Mouse (Mus musculus): Measurements from ENCODE around the gene Zfp804b.

DNA sequence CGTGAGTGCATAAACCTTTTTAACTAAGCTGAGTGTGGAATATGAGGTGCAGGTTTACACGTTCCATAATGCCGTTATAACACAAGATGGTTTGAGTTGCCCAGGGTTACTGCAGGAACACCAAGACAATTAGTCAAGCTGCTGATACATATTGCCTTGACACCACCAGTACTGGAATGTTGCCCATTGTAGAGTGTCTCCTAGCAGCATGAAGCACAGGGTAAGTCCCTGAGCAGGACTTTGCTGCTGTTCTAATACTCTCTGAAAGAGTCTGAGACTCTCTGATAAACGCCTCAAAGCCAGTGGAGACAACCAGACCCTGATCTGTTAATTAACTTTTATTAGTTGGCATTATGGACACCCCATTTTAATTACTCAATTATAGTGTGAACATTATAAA is 19.0 kb downstream of the Zfp804b start:
- no peak for TF ChIP-seq TCF12 (IDR thresholded peaks at IDR 0.05; ENCODE audit: low read depth, low read length)
- TF ChIP-seq POLR2A (IDR thresholded peaks at IDR 0.05; ENCODE audit: low read depth, low read length) = no peak
- TF ChIP-seq CTCF (conservative IDR thresholded peaks at IDR 0.05 in 1 of 2, IDR thresholded peaks at IDR 0.05 in 1 of 2; ENCODE audit: low read depth in 2 of 2, low read length in 2 of 2) = no peak
- TF ChIP-seq ZNF384 (IDR thresholded peaks at IDR 0.05; ENCODE audit: low read depth, low read length) = no peak
- TF ChIP-seq ELF1 (IDR thresholded peaks at IDR 0.05; ENCODE audit: low read depth, low read length) = no peak
- no peak for TF ChIP-seq SMC3 (IDR thresholded peaks at IDR 0.05; ENCODE audit: low read depth, low read length)
- TF ChIP-seq HCFC1 (IDR thresholded peaks at IDR 0.05; ENCODE audit: low read depth, low read length) = no peak

Data from CH12.LX (cell line).